Mouse (Mus musculus): ENCODE measurements around the gene Ehbp1. TPM values are rescaled to one million over a fixed set of nuclear protein-coding genes. Genes with fewer than 3 reads are reported as not detected.
A peak's percentile ranks its signal among the peaks of the same experiment; 100 is the strongest.

Ehbp1 gene
- polyA plus RNA-seq, 1 experiment from 2014 or later = 12.3 TPM

GRCm38 (mm10) chr11:21992761-21993596 lies 349.1 kb downstream of the Ehbp1 start:
- Histone ChIP-seq H3K9me3 (replicated peaks) (no peaks in the 10 kb centered on the region), H3K4me1 (peaks cover 55% of the 10 kb centered on the region), H3K27me3 (ENCODE audit: low read depth, poor library complexity, severe bottlenecking) (peaks cover 86% of the 10 kb centered on the region), H3K4me3 (peak overlapping the region; percentile 85), H3K36me3 (peaks cover 44% of the 10 kb centered on the region), H3K27ac (replicated peaks) (peak overlapping the region; percentile 100)
- DNase-seq (ENCODE audit: low spot score) = peak; percentile 78
- 2% methylated on average over 96 of the region's 96 CpGs for WGBS

- peaks cover 3% of the 10 kb centered on the region; the same call in 1 of the 2 replicates for H3K36me3 ChIP-seq
- peaks cover 14% of the 10 kb centered on the region for H3K4me1 ChIP-seq
- 75% methylated on average over 1 of the region's 1 CpGs for WGBS
- no peak overlapping the region for H3K27ac ChIP-seq (replicated peaks)
- DNase-seq (ENCODE audit: low spot score) = no peak
- H3K9me3 ChIP-seq (replicated peaks) = no peaks in the 10 kb centered on the region
- H3K4me3 ChIP-seq = no peak overlapping the region
- H3K27me3 ChIP-seq (ENCODE audit: low read depth, poor library complexity, severe bottlenecking) = peaks cover 41% of the 10 kb centered on the region
These were observed 353.6 kb downstream of the Ehbp1 start for GRCm38 (mm10) chr11:21988398-21988946.

GRCm38 (mm10) chr11:21985118-21985517 lies 357.0 kb downstream of the Ehbp1 start:
- H3K27ac ChIP-seq (replicated peaks) = no peak overlapping the region
- peaks cover 5% of the 10 kb centered on the region; the same call in 1 of the 2 replicates for H3K4me1 ChIP-seq
- no peak for DNase-seq (ENCODE audit: low spot score)
- H3K9me3 ChIP-seq (replicated peaks) = no peaks in the 10 kb centered on the region
- WGBS = 75% methylated on average over 1 of the region's 1 CpGs
- H3K36me3 ChIP-seq = no peaks in the 10 kb centered on the region
- peaks cover 11% of the 10 kb centered on the region for H3K27me3 ChIP-seq (ENCODE audit: low read depth, poor library complexity, severe bottlenecking)
- no peak overlapping the region for H3K4me3 ChIP-seq

- 81% methylated on average over 5 of the region's 5 CpGs for WGBS
- H3K4me1 ChIP-seq = peaks cover 8% of the 10 kb centered on the region; the same call in 1 of the 2 replicates
- H3K27me3 ChIP-seq (ENCODE audit: low read depth, poor library complexity, severe bottlenecking) = no peaks in the 10 kb centered on the region
- H3K27ac ChIP-seq (replicated peaks) = no peak overlapping the region
- H3K9me3 ChIP-seq (replicated peaks) = no peaks in the 10 kb centered on the region
- DNase-seq (ENCODE audit: low spot score) = no peak
- no peaks in the 10 kb centered on the region for H3K36me3 ChIP-seq
- no peak overlapping the region for H3K4me3 ChIP-seq
These were observed 368.0 kb downstream of the Ehbp1 start for GRCm38 (mm10) chr11:21974005-21974531.

- Histone ChIP-seq H3K27me3 (ENCODE audit: low read depth, poor library complexity, severe bottlenecking) (no peaks in the 10 kb centered on the region), H3K36me3 (no peaks in the 10 kb centered on the region), H3K27ac (replicated peaks) (no peak overlapping the region), H3K4me3 (no peak overlapping the region), H3K4me1 (peaks cover 8% of the 10 kb centered on the region; the same call in 1 of the 2 replicates), H3K9me3 (replicated peaks) (no peaks in the 10 kb centered on the region)
- no peak for DNase-seq (ENCODE audit: low spot score)
- 91% methylated on average over 3 of the region's 3 CpGs for WGBS
These were observed 368.5 kb downstream of the Ehbp1 start for GRCm38 (mm10) chr11:21973597-21973996.

- Histone ChIP-seq H3K9me3 (replicated peaks) (no peaks in the 10 kb centered on the region), H3K4me3 (no peak overlapping the region), H3K4me1 (peaks cover 8% of the 10 kb centered on the region; the same call in 1 of the 2 replicates), H3K27me3 (ENCODE audit: low read depth, poor library complexity, severe bottlenecking) (no peaks in the 10 kb centered on the region), H3K27ac (replicated peaks) (no peak overlapping the region), H3K36me3 (no peaks in the 10 kb centered on the region)
- DNase-seq (ENCODE audit: low spot score) = no peak
- 92% methylated on average over 3 of the region's 3 CpGs for WGBS
These were observed 373.2 kb downstream of the Ehbp1 start for GRCm38 (mm10) chr11:21968922-21969321.

Other genes with a start within 250 kb of the Ehbp1 start
- gene Tmem17, start 169.8 kb upstream of the Ehbp1 start, polyA plus RNA-seq (2016; fragmentation: Nextera tagmentation; extraction: Ambion mirVana) = 15.1 and 17.1 TPM in 2 replicates